Mouse (Mus musculus) right cerebral cortex, adult 18-20 months (tissue): ENCODE measurements at regions not wholly inside any gene's neighbourhood (a gene's known extent, or its start where the extent isn't known, plus 50 kb on each side); places are given as distances from the start of the nearest gene placed in this dataset.

ENCODE experiments used
- DNase-seq: peaks from one replicate; pipeline ENCODE4 v3.0.0; 2022; ENCODE audit warnings: mixed read lengths

DNA sequence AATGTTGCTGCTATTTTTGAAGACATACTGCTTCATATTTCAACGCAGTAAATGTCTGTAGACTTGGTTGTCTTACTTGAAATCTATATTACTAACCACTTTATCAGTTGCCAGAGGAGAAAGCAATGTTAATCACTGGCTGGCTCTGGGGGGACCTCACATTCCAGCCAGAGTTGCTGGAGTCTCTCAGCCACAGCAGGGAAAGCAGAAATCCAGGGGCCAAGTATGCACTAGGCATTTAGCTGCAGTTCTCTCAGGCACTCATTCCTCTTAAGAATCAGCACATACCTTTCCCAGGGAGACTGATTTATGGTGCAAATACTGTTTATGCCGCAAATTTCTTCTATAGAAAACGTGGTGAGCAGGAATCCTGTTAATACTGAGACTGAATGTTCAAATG, 933.6 kb upstream of the Lcorl start:
- DNase-seq: no peak

DNA sequence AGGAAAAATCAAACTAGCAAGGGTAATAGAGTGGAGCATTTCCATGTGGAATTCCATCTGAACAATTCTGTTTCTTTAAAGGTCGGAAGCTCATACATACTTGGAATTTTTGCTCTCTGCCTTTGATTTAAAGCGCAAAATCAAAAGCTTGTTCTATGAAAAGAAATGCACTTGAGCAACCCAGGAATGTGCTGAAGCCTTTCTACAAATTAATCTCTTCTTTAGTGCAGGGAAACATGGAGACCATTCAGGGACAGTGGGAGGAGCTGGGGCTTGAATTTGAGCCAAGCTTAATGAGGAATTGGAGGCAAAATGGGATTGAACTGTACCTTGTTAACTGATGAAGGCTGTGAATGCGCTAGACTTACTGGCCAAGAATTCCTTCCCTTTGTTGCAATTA, 933.1 kb upstream of the Lcorl start:
- DNase-seq: no peak

GRCm38 (mm10) chr5:46787079-46787478, 929.7 kb upstream of the Lcorl start:
- no peak for DNase-seq

DNA sequence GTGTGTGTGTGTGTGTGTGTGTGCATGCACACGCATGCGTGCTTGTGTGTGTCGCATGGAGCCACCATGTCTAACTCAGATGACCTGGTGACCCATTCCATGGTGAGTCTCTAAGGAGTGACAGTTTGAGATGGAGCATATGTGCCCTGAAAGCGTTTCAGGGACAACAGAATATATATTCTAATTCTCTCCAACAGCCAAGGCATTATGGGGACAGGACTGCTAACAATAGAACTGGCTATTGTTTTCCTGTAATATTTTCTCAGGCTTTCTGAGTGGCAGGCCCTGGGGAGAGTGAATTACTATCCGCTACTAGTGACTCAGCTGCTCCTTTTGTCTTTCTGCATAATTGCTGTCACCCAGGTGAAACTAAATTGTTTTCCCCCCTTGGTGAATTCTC, 898.7 kb upstream of the Lcorl start:
- no peak for DNase-seq

DNA sequence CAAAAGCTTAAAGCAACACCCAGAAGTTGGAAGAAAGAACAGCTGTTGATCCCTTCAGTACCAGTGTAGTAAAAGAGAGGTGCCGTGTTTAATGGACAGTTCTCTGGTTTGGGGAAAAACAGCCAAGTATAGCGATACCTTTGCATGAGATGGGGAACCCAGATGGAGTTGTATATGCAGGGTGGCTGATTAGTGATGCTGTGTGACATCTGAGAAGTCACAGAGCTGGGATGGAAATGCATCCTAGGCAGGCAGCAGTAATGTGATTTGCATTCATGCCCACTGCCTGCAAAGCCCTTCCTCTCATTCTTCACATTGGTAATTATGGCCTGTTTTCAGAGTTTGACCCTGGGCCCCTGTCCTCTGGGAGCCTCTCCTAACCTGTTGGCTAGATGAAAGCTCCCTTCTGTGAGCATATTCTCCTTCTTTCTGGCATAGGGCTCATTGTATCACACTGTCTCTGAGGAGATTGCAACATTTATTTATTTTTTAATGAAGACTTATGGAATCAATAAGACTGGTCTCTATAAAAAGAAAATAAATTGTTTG, 882.7 kb upstream of the Lcorl start:
- no peak for DNase-seq

GRCm38 (mm10) chr5:46732510-46732909, 875.1 kb upstream of the Lcorl start:
- no peak for DNase-seq

GRCm38 (mm10) chr5:46732025-46732424, 874.6 kb upstream of the Lcorl start:
- no peak for DNase-seq

DNA sequence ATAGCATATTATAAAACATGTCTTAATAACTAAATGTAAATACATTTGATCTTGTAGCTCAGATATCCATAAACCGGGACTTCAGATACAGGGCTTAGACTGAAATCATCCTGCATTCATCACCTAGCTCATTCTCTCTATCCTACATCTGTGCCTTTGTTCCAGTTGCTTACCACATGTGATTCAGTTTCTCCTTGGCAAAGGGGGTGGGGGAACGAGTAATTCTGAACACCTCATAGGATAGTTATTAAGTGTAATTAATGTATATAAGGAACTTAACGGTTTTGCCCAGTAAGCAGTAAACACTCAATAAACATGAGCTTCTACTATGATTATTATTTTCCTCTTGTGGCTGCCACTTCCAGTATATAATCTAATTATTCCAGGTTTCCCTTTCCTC, 873.9 kb upstream of the Lcorl start:
- DNase-seq: no peak

DNA sequence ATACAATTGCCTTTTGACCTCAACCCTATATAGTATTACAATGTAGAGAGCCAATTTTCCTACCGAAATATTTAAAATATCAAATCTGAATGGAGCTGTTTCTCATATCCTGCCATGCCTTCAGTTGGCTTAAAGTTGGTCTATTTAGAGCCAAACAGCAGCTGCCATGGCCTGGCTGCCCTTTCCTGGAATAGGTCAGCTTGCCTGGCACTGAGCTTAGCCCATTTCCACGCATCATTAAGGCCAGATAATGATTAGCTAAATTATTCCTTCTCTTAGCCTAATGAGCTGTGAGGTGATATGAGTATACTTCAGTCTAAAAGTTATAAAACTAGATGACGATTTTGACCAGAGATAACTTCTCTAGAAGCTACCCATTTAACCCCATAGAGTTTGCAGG, 852.2 kb upstream of the Lcorl start:
- DNase-seq: no peak

DNA sequence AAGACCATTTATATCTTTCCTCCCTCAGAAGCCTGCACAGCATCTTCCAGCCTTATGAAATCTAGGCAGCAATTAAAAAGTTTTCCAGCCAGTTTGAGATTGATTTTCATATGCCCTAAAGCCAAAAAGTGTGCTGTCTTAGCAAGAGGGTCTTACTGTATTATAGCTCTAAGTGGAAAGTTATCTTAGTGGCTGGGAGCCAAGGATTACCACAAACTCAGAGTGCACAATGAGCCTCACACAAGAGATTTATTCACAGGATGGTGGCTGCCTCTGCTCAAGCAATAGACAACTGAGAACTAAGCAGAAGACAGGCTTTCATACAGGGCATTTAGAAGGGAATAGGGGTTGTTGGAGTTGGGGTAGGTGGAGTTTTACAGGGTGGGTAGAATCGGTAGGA, 850.4 kb upstream of the Lcorl start:
- no peak for DNase-seq

- no peak for DNase-seq
Measured at GRCm38 (mm10) chr5:46707021-46707420, 849.6 kb upstream of the Lcorl start.

DNA sequence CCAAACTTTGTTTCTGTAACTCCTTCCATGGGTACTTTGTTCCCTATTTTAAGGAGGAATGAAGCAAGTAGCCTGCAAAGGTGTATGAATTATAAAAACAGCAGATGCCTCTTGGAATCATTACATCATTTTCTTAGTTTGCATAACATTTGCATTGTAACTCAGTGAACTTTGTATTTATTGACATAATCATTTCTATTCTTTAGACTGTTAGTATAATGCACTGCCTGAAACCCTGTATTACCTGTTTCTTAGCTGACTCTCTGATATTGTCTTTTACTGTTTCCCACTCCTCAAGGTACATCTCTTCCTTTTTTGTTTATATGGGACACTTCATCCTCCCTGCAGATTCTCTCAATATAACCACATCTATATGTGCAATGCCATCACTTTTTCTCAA, 820.6 kb upstream of the Lcorl start:
- DNase-seq: no peak

DNA sequence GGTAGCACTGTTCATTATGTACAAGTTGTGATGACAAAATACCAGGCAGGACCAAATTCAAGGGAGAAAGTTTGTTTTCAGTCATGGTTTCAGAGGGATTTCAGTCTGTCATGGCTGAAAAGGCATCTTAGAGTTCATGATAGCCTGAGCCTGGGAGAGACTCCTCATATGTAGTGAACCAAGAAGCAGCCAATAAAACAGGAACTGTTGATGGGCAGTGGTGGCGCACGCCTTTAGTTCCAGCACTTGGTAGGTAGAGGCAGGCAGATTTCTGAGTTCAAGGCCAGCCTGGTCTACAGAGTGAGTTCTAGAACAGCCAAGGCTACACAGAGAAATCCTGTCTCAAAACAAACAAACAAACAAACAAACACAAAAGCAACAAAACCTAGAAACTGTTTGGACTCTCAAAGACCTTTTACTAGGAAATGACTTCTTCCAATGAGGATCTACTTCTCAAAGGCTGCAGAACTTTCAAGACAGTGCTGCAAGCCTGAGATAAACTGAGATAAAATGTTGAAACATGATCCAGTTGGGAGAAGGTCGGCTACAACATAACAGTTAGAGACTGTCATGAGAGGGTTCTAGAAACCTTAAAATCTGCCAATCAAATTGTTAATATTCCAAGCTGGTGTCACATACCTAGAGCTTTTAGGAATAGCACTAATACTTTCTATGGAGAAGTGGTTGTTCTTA, 817.5 kb upstream of the Lcorl start:
- no peak for DNase-seq

DNA sequence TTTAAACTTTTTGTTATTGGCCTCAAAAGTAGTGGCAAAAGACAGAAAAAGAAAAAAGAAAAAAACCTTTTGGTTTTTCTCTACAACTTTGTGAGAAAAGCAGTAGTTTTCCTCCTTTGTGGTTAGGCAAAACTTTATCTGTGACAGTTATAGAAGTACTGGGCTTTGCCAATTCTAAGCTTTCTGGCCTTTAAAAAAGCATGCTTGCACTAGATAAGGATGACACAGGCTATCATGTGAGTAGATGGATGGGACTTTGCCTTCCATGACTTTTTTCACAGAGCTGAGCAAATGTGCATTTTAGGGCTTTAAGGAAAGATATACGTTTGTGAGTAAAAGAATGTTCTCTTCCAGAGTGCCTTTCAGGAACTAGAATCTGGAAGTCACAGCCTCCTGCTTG, 816.0 kb upstream of the Lcorl start:
- DNase-seq: no peak

DNA sequence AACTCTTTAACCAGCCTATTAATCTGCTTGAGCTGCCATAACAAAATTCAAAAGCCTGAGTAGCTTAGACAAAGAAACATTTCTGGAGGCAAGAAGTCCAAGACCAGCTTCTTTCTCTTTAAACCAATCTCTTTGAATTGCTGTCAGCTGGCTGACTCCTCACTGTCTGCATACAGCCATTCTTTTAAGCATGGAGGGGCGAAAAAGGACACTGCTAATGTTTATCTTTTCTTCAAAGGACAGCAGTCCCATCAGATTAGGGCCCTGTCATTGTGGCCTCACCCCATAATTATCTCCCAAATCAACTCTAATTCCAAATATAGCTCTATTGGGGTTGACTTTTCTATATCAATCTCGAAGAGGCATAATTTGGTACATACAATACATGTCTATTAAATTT, 813.1 kb upstream of the Lcorl start:
- DNase-seq: no peak

DNA sequence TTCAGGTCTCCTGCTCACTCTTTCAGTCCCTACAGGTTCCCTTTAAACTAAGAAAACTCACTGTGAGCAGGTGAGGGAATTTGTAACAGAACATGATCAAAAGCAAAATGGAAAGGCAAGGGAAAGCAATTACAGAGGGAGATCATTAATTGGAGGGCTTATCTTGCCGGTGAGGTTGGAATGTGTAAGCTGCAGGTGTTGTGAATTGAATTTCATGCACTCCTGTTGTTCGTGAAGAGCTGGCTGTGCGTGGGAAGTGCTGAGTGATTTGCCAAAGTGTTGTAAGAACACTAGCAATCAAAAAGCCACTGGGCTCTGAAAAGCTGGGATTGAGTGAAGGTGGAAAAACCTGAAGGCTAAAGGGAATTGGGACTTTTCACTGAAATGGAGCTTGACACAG, 808.8 kb upstream of the Lcorl start:
- DNase-seq: peak; percentile 2

GRCm38 (mm10) chr5:46657065-46657464, 799.6 kb upstream of the Lcorl start:
- DNase-seq: no peak

DNA sequence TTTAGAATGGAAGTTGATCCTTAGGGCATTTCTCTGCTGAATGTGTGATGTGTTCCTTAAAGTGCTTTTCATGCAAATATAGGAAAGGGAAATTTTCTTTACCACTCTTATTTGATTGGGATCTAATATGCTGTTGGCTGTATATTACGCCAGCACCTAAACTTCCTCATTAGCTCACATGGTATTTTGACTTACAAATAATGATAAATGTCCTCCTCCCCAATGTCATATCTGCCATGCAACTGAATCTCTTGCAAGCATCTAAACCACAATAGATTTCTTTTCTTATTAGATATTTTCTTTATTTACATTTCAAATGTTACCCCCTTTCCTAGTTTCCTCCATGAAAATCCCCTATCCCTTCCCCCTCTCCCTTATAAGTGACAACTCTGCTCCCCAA, 796.8 kb upstream of the Lcorl start:
- no peak for DNase-seq

DNA sequence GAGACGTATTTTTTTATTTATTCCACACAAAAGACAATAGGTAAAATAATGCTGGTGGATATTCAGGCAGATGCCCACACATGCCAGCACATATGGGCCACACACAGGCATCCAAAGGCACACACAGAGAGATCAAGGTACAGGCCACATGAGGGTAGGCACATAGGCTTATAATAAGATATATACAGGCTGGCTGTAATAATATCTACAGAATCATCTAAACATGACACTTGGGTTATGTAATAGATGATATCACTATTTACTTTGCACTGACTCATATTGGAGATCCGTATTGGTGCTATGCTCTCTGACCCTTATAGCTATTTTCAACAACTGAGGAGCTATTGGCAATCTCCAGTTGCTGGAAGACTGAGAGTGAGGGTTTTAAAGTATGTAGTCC, 785.6 kb upstream of the Lcorl start:
- DNase-seq: no peak

DNA sequence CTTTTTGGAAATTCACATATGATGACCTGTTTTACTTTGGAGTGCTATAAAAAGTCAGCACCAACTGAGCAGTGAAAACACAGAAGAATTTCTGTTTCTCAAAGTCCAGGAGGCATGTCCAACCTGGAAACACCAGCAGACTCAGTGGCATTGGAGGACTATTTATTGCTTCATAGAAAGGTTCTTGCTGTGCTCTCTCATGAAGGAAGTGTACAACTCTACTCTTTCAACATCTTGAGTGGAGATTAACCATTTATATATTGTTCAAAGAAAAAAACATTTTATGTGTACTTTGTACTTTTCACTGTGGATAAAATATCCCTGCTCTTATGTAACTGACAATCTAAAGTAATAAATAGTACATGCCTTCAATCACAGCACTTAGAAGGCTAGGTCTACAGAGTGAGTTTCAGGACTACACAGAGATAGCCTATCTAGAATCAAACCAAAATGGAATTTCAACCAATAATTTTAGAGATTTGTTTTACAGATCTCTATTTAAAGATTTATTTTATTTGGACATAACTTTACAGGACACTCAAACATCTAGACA, 777.8 kb upstream of the Lcorl start:
- DNase-seq: no peak
